Mouse (Mus musculus): ENCODE measurements around the gene Trim28. TPM values are rescaled to one million over a fixed set of nuclear protein-coding genes. Genes with fewer than 3 reads are reported as not detected.

Gene Trim28
- total and polyA plus RNA-seq, 3 experiments = 104 to 1,160 (median 702) TPM

DNA sequence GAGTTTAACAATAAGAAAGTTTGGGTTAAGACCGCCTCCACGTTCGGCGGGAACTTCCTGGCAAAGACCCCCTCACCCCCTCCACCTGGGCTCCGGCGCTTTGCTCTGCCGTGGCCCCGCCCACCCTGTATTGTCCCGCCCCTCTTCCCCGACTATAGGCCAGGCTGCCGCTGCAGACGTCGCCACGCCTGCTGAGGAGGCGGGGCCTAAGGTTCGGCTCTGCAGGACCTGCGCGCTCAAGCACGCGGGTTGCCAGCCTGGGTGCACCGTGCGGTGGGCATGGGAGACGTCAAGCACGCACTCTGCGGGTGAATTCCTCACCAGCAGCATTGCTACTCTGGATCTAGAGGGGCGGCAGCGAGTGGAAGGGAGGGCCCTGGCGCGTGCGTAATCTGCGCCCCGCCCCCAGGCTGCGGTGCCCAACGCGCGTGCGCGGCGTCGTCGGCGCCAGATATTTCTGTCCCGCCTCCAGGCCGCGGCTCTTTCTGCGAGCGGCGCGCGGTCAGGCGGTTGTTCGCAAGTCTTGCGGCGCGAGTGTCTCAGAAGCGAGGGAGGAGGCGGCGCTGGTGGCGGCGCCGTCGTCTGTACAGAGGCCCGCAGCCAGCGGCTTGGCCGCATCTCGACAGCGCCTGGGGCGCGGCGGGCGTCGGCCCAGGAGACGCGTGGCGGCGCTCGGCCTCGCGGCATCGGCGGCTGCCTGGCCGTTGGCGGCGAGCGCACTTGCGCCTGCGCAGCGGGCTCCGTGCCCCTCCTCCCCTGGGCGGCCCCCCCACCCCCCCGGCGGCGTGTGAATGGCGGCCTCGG, 25.2 kb downstream of the Trim28 start (continued):
- peak; percentile 74 for TF ChIP-seq SIN3A (IDR thresholded peaks at IDR 0.05; ENCODE audit: low read length)

- H3K27ac ChIP-seq (ENCODE audit: control insufficient read depth, low read depth, low read length) = peak overlapping the region; percentile 74
- no peaks in the 10 kb centered on the region; a peak in 1 of 4 replicates for H3K27me3 ChIP-seq (ENCODE audit: control insufficient read depth in 1 of 2, insufficient read depth in 2 of 2, low read length in 2 of 2)
- no peaks in the 10 kb centered on the region for H3K9me3 ChIP-seq (replicated peaks; ENCODE audit: insufficient read depth, low read length)
- H3K4me1 ChIP-seq (ENCODE audit: control insufficient read depth in 1 of 2, insufficient read depth in 2 of 2, low read length in 2 of 2) = peaks cover 2 to 23% of the 10 kb centered on the region in 2 experiments; a peak in 3 of 4 replicates
- H3K4me3 ChIP-seq (ENCODE audit: control insufficient read depth in 1 of 2, insufficient read depth in 1 of 2, low read depth in 2 of 2, low read length in 2 of 2) = peak overlapping the region; percentile 82 to 99
- DNase-seq (ENCODE audit: low read depth, low spot score) = peak; percentile 78
- peaks cover 21 to 32% of the 10 kb centered on the region in 2 experiments for H3K36me3 ChIP-seq (ENCODE audit: control insufficient read depth in 1 of 2, insufficient read depth in 2 of 2, low read length in 2 of 2)
- H3K9ac ChIP-seq (ENCODE audit: control insufficient read depth, low read depth, low read length, poor library complexity, severe bottlenecking) = peak overlapping the region; percentile 99
- TF ChIP-seq NRF1 (IDR thresholded peaks at IDR 0.05; ENCODE audit: insufficient read depth, low read depth, low read length, poor library complexity, severe bottlenecking) (peak; percentile 70), CTCF (IDR thresholded peaks at IDR 0.05 in 2 of 3, conservative IDR thresholded peaks at IDR 0.05 in 1 of 3; ENCODE audit: control insufficient read depth in 1 of 3, insufficient read depth in 1 of 3, low read depth in 2 of 3, low read length in 3 of 3, poor library complexity in 1 of 3, severe bottlenecking in 1 of 3) (peak in 2 of 3 experiments; percentile 7 to 28; a peak in 3 of 6 replicates), BHLHE40 (IDR thresholded peaks at IDR 0.05; ENCODE audit: borderline replicate concordance, low read depth, low read length) (peak; percentile 6; the same call in 1 of the 2 replicates), HCFC1 (IDR thresholded peaks at IDR 0.05; ENCODE audit: low read depth, low read length) (peak; percentile 65), POLR2AphosphoS5 (IDR thresholded peaks at IDR 0.05; ENCODE audit: borderline replicate concordance, low read depth, low read length) (no peak), RAD21 (IDR thresholded peaks at IDR 0.05; ENCODE audit: low read depth, low read length) (no peak), USF1 (IDR thresholded peaks at IDR 0.05; ENCODE audit: low read depth, low read length) (no peak), GATA1 (IDR thresholded peaks at IDR 0.05; ENCODE audit: low read depth, low read length) (no peak), ETS1 (IDR thresholded peaks at IDR 0.05; ENCODE audit: low read depth, low read length) (no peak), CHD2 (IDR thresholded peaks at IDR 0.05; ENCODE audit: low read length) (peak; percentile 14; the same call in 1 of the 2 replicates)
- peaks cover 34% of the 10 kb centered on the region for H3K79me2 ChIP-seq (ENCODE audit: control insufficient read depth, insufficient read depth, low read length, poor library complexity)
Observed at GRCm38 (mm10) chr7:13024805-13025204, 25.9 kb downstream of the Trim28 start.

DNA sequence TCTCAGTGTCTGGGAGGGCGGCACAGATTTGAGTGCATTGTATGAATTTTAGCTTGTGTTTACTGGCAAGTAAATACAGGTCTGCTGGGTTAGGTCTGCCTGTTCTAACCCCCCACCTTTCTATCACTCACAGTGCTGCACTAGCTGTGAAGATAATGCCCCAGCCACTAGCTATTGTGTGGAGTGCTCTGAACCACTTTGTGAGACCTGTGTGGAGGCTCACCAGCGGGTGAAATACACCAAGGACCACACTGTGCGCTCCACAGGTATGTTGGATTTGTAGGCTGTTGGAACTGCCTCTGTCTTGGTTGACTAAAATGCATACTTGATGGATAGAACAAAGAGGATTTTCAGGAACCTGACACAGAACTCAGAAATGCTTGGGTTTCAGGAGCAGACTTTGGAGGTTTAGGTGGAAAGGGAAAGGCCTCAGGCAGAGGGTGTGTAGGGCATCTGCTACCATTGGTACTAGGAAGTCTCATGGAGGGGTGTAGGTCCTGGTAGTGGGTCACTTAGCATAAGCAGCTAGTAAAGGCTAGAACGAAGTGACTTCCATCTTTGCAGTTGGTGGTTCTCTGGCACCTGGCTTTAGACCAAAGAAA, 26.7 kb downstream of the Trim28 start:
- Histone ChIP-seq H3K9ac (ENCODE audit: control insufficient read depth, low read depth, low read length, poor library complexity, severe bottlenecking) (peak overlapping the region; percentile 99), H3K9me3 (replicated peaks; ENCODE audit: insufficient read depth, low read length) (no peaks in the 10 kb centered on the region), H3K4me3 (ENCODE audit: control insufficient read depth in 1 of 2, insufficient read depth in 1 of 2, low read depth in 2 of 2, low read length in 2 of 2) (peak overlapping the region; percentile 82 to 99), H3K27me3 (ENCODE audit: control insufficient read depth in 1 of 2, insufficient read depth in 2 of 2, low read length in 2 of 2) (no peaks in the 10 kb centered on the region), H3K79me2 (ENCODE audit: control insufficient read depth, insufficient read depth, low read length, poor library complexity) (peaks cover 34% of the 10 kb centered on the region), H3K4me1 (ENCODE audit: control insufficient read depth in 1 of 2, insufficient read depth in 2 of 2, low read length in 2 of 2) (peaks cover 2 to 23% of the 10 kb centered on the region in 2 experiments; a peak in 3 of 4 replicates), H3K36me3 (ENCODE audit: control insufficient read depth in 1 of 2, insufficient read depth in 2 of 2, low read length in 2 of 2) (peaks cover 21 to 32% of the 10 kb centered on the region in 2 experiments), H3K27ac (ENCODE audit: control insufficient read depth, low read depth, low read length) (peak overlapping the region; percentile 74; the same call in 1 of the 2 replicates)
- TF ChIP-seq MYB (IDR thresholded peaks at IDR 0.05; ENCODE audit: low read depth, low read length) (no peak), POLR2AphosphoS5 (IDR thresholded peaks at IDR 0.05; ENCODE audit: borderline replicate concordance, low read depth, low read length) (no peak), TAL1 (IDR thresholded peaks at IDR 0.05; ENCODE audit: low read length) (no peak), HCFC1 (IDR thresholded peaks at IDR 0.05; ENCODE audit: low read depth, low read length) (no peak), CHD1 (IDR thresholded peaks at IDR 0.05; ENCODE audit: low read depth, low read length) (no peak), MAFK (IDR thresholded peaks at IDR 0.05; ENCODE audit: borderline replicate concordance, low read depth, low read length) (no peak), E2F4 (IDR thresholded peaks at IDR 0.05; ENCODE audit: borderline replicate concordance, low read depth, low read length) (no peak), CTCF (IDR thresholded peaks at IDR 0.05 in 2 of 3, conservative IDR thresholded peaks at IDR 0.05 in 1 of 3; ENCODE audit: control insufficient read depth in 1 of 3, insufficient read depth in 1 of 3, low read depth in 2 of 3, low read length in 3 of 3, poor library complexity in 1 of 3, severe bottlenecking in 1 of 3) (no peak), ETS1 (IDR thresholded peaks at IDR 0.05; ENCODE audit: low read depth, low read length) (no peak), MAX (IDR thresholded peaks at IDR 0.05; ENCODE audit: low read length) (no peak), MEF2A (IDR thresholded peaks at IDR 0.05; ENCODE audit: extremely low read depth, insufficient replicate concordance, low read depth, low read length, poor library complexity, severe bottlenecking) (no peak), UBTF (IDR thresholded peaks at IDR 0.05; ENCODE audit: borderline replicate concordance, insufficient read depth, low read depth, low read length) (no peak), TBP (IDR thresholded peaks at IDR 0.05; ENCODE audit: low read depth, low read length) (no peak), ZKSCAN1 (IDR thresholded peaks at IDR 0.05; ENCODE audit: low read depth, low read length) (no peak)
- DNase-seq (ENCODE audit: low read depth, low spot score) = peak; percentile 22

Measured in MEL (cell line).